Mouse (Mus musculus) pancreas, adult 10 weeks (tissue): ENCODE results near the gene Slc4a1. TPM values are rescaled to one million over a fixed set of nuclear protein-coding genes. Genes with fewer than 3 reads are reported as not detected.

Experiments used
- polyA plus RNA-seq: library from polyadenylated mRNA; stranded (reverse); fragments of 350-450 nt; fragmentation: Illumina TruSeq; extraction: RNeasy Lipid Tissue Mini Kit (QIAGEN cat#74804); gene quantifications from one replicate; pipeline ENCODE4 v1.2.3, GENCODE M21; 2015; ENCODE audit warnings: low read depth, low replicate concordance; ENCODE audit not compliant: insufficient read depth

Slc4a1 gene
- polyA plus RNA-seq: not detected

GRCm38 (mm10) chr11:102366103-102366502 is at the start of gene Slc4a1:
Slc4a1 (minus strand) TSS chr11:102366203.

GRCm38 (mm10) chr11:102407834-102408215 is 41.8 kb upstream of the Slc4a1 start, which contains the start of gene Slc25a39:
Slc25a39 (minus strand) TSS chr11:102407946.

GRCm38 (mm10) chr11:102393238-102393634 is 27.2 kb upstream of the Slc4a1 start, which contains the start of gene Rundc3a:
Rundc3a (plus strand) TSS chr11:102393403.

GRCm38 (mm10) chr11:102319410-102319792 is 46.6 kb downstream of the Slc4a1 start, which contains the start of gene Ubtf:
Ubtf (minus strand) TSS chr11:102319742.

Other genes starting within 250 kb of the Slc4a1 start
- gene Nags, start 220.7 kb downstream of the Slc4a1 start, polyA plus RNA-seq: 0.54 TPM
- gene Tmem101, start 209.8 kb downstream of the Slc4a1 start, polyA plus RNA-seq: 4.6 TPM
- gene Lsm12, start 180.9 kb downstream of the Slc4a1 start, polyA plus RNA-seq: 7.2 TPM
- gene G6pc3, start 176.6 kb downstream of the Slc4a1 start, polyA plus RNA-seq: 15.2 TPM
- 28.4 TPM for gene Hdac5, start 136.0 kb downstream of the Slc4a1 start, polyA plus RNA-seq
- not detected for gene BC030867, start 117.3 kb downstream of the Slc4a1 start, polyA plus RNA-seq
- 1.0 TPM for gene Asb16, start 97.5 kb downstream of the Slc4a1 start, polyA plus RNA-seq
- gene Tmub2, start 81.3 kb downstream of the Slc4a1 start, polyA plus RNA-seq: 12.1 TPM
- 8.1 TPM for gene Atxn7l3, start 69.6 kb downstream of the Slc4a1 start, polyA plus RNA-seq
- gene Ubtf, start 46.5 kb downstream of the Slc4a1 start, polyA plus RNA-seq: 18.2 TPM
- 8.0 TPM for gene Rundc3a, start 27.2 kb upstream of the Slc4a1 start, polyA plus RNA-seq
- gene Slc25a39, start 41.7 kb upstream of the Slc4a1 start, polyA plus RNA-seq: 90.0 TPM
- gene Grn, start 64.1 kb upstream of the Slc4a1 start, polyA plus RNA-seq: 64.6 TPM
- 0.76 TPM for gene Fam171a2, start 81.5 kb upstream of the Slc4a1 start, polyA plus RNA-seq
- 3.5 TPM for gene Itga2b, start 103.9 kb upstream of the Slc4a1 start, polyA plus RNA-seq
- 3.7 TPM for gene Gpatch8, start 190.2 kb upstream of the Slc4a1 start, polyA plus RNA-seq
- 1.8 TPM for gene Gm11627, start 213.3 kb upstream of the Slc4a1 start, polyA plus RNA-seq
- 2.2 TPM for gene Fzd2, start 238.2 kb upstream of the Slc4a1 start, polyA plus RNA-seq